Mouse (Mus musculus): ENCODE measurements around the gene Gnai2.

DNA sequence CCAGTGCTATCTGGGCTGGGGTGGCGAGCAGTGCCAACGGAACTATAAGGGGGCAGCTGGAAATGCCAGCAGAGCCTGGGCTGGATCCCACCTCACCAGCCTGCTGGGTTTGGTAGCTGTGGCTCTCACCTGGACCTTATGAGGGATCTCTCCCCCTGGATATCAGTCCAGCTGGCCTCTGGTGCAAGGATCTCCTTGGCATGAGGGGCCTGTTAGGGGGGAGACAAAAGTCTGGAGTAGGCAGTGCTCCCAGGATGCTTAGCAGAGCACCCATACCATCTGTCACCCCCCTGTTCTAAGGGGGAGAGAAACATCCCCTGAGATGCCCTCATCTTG, 62.9 kb downstream of the Gnai2 start:
- TF ChIP-seq CTCF (IDR thresholded peaks at IDR 0.05; ENCODE audit: low read depth, low read length): no peak
- no peak for TF ChIP-seq POLR2A (IDR thresholded peaks at IDR 0.05; ENCODE audit: borderline replicate concordance, low read depth, low read length)
